Mouse (Mus musculus) urinary bladder, postnatal 36 days (tissue): ENCODE measurements at regions not wholly inside any gene's neighbourhood (a gene's known extent, or its start where the extent isn't known, plus 50 kb on each side); places are given as distances from the start of the nearest gene placed in this dataset.
"Not testable (repeated sequence)": the region's sequence is repeated elsewhere in the genome, so short reads cannot be mapped to it uniquely, and the experiment has no call there.

Experiments
- DNase-seq, 2 experiments: peaks; one replicate each; pipeline ENCODE4 v3.0.0; 2022; ENCODE audit warnings: low spot score in 2 of 2, mixed read lengths in 1 of 2

- not testable (repeated sequence) for DNase-seq
These were observed 87.2 kb downstream of the Catsperg2 start for GRCm38 (mm10) chr7:29639591-29639990.

DNA sequence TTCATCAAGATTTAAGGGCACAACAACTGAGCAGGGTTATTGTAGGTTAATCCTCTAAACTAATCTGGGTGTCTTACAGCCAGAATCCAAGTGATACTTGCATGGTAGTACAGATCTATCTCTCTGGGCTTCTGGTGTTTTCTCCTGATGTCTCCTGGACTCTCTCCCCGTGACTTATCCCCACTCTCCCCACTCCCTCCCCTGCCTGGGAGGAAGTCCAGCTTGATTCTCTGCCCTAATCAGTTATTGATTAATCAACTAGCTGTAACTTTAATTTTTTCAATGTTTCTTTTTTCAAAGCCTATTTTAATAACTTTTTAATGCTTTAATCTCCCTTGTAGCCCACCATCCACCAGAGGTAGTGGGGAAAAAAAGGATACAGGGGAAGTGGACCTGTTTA lies 83.9 kb upstream of the Sipa1l3 start:
- no peak for DNase-seq

- DNase-seq: no peak
These were observed 82.9 kb upstream of the Sipa1l3 start for GRCm38 (mm10) chr7:29601337-29601736.

DNA sequence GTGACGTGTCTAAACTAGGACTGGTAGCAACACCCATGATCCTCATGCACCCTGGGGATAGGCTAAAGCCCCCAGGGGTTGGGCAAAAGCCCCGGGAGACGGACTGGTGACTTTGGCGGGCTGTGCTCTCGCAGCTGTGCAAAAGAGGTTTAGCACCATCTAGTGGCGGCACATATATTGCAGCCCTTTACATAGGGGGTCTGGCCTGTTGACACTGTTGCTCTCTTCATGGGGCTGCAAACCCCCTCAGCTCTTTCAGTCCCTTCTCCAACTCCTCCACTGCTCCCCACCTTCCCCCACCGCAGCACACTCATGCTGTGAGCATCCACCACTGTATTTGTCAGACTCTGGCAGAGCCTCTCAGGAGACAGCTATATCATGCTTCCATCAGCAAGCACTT lies 78.8 kb upstream of the Sipa1l3 start:
- peak; percentile 17 to 41 for DNase-seq

- DNase-seq: no peak
These were observed 59.7 kb upstream of the Sipa1l3 start for GRCm38 (mm10) chr7:29578128-29578527.

DNA sequence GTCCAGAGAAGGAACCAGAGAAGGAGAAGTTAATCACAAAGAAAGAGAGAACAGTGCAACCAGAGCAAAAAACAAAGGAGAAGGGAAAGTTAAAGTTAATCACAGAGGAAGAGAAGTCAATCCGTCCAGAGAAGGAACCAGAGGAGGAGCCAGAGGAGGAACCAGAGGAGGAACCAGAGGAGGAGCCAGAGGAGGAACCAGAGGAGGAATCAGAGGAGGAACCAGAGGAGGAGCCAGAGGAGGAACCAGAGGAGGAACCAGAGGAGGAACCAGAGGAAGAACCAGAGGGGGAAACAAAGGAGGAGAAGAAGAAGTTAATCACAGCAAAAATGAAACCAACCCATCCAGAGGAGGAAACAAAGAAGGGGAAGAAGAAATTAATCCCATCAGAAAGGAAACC lies 57.2 kb upstream of the Sipa1l3 start:
- no peak for DNase-seq
